Mouse (Mus musculus) kidney, adult 2 months (tissue): ENCODE measurements at regions not wholly inside any gene's neighbourhood (a gene's known extent, or its start where the extent isn't known, plus 50 kb on each side); places are given as distances from the start of the nearest gene placed in this dataset.

Source experiments
- CTCF ChIP-seq: fragments of 200-500 bp; conservative IDR thresholded peaks from 2 replicates; pipeline ENCODE4 v1.5.1; 2011; ENCODE audit warnings: low read depth, mild to moderate bottlenecking, control low read depth, low read length, moderate library complexity, mixed read lengths; ENCODE audit not compliant: insufficient read depth, insufficient read length
- POLR2A ChIP-seq: fragments of 200-500 bp; IDR thresholded peaks from one replicate; pipeline ENCODE4 v1.6.1; 2011; ENCODE audit warnings: low read depth, low read length, control low read depth

DNA sequence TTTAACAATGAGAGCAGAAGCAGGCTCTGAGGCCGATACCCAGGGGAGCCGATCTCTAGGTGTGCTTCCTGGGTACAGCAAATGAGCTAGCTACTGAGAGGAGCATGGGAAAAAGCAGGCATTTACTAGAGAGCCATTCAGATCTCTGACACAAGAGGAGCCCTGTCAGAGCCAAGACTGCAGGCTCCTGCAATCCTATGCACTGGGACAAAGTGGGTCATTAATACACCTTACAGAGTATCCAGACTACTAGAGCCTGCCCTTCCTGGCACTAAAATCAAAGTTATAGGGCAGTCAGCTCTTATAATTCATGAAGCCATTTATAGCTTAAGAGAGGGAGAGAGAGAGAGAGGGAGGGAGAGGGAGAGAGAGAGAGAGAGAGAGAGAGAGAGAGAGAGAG, 54.2 kb upstream of the Ank start:
- TF ChIP-seq CTCF: no peak
- TF ChIP-seq POLR2A: no peak
